28 mouse cellular contexts compared by ENCODE assay signal in genomic region chr10:14210045-14210444, GRCm38 (mm10).
A peak's percentile ranks its signal among the peaks of the same experiment; 100 is the strongest.
DNase-seq lines count a peak whose midpoint lies in the region; ATAC-seq and TF ChIP-seq lines count a peak whose summit lies in the region.
"Had no signal": no experiment of that assay in that cellular context is flagged by ENCODE, and none has a peak within 500 bp of the region (broad histone marks: within the 10 kb centered on the region; RNA-seq: fewer than 3 reads in every experiment).

No protein-coding gene starts in this region.

- no peak for TF ChIP-seq POLR2A in cortical plate, adult 2 months (IDR thresholded peaks at IDR 0.05; ENCODE audit: extremely low read depth, insufficient read depth, low read length)

- ATAC-seq in megakaryocyte, adult 5-6 weeks (ENCODE audit: poor library complexity, severe bottlenecking): peak; percentile 64
- ATAC-seq: activated CD4-positive, CD25-positive, alpha-beta regulatory T cell, adult 4 months; hindbrain, postnatal 0 days; intestine, embryonic 16.5 days; midbrain, embryonic 15.5 days had no signal

- H3K4me1 ChIP-seq in cortical plate, adult 2 months (ENCODE audit: control insufficient read depth, insufficient read depth, low read length): peaks cover 20% of the 10 kb centered on the region
- H3K4me1 ChIP-seq: hindbrain, embryonic 10.5 days; liver, embryonic 13.5 days; midbrain, embryonic 15.5 days; neural tube, embryonic 15.5 days had no signal

- TF ChIP-seq CTCF in layer of hippocampus, adult 2 months (conservative IDR thresholded peaks at IDR 0.05): no peak
- no peak for TF ChIP-seq CTCF in cortical plate, adult 2 months (IDR thresholded peaks at IDR 0.05; ENCODE audit: extremely low read depth, insufficient read depth, low read length)

- no peak for DNase-seq in layer of hippocampus, adult 2 months (ENCODE audit: low spot score in 2 of 2)
- DNase-seq in layer of hippocampus, adult 8-10 months (ENCODE audit: low spot score in 2 of 2): no peak
- DNase-seq in brain, adult 2 months (ENCODE audit: low read depth, low spot score): peak; percentile 55
- no peak for DNase-seq in urinary bladder, postnatal 36 days (ENCODE audit: low spot score in 2 of 2)
- no peak for DNase-seq in right cerebral cortex, postnatal 25 days
- no peak for DNase-seq in heart, adult 18-20 months
- DNase-seq: adrenal gland, adult 8-10 months; cerebellum, adult 18-20 months; cerebellum, postnatal 25 days; gastrocnemius, adult 2 months; heart, postnatal 10 days; kidney, postnatal 4 days; liver, embryonic 13.5 days; lung, adult 2 months; lung, postnatal 14 days; thymus, postnatal 14 days had no signal

- H3K27ac ChIP-seq in layer of hippocampus, adult 2 months: peak overlapping the region; percentile 86
- H3K27ac ChIP-seq in cortical plate, adult 2 months (ENCODE audit: insufficient read depth, low read length): peak overlapping the region; percentile 95
- H3K27ac ChIP-seq: embryonic facial prominence, embryonic 12.5 days; hindbrain, embryonic 10.5 days; hindbrain, postnatal 0 days; limb, embryonic 13.5 days; liver, embryonic 13.5 days; midbrain, embryonic 15.5 days; neural tube, embryonic 15.5 days had no signal

- H3K4me3 ChIP-seq in layer of hippocampus, adult 2 months: no peak overlapping the region
- H3K4me3 ChIP-seq in cortical plate, adult 2 months (ENCODE audit: insufficient read depth, low read length): no peak overlapping the region
- H3K4me3 ChIP-seq: embryonic facial prominence, embryonic 12.5 days; gastrocnemius, adult 2 months; heart, embryonic 12.5 days; hindbrain, embryonic 10.5 days; limb, embryonic 13.5 days; liver, embryonic 13.5 days; midbrain, embryonic 15.5 days; myocyte; neural tube, embryonic 15.5 days had no signal
